ENCODE assay signal across 8 mouse cellular contexts in genomic region chr6:115764179-115764578, GRCm38 (mm10). TPM values are rescaled to one million over a fixed set of nuclear protein-coding genes. Genes with fewer than 3 reads are reported as not detected.
DNase-seq lines count a peak whose midpoint lies in the region; ATAC-seq and TF ChIP-seq lines count a peak whose summit lies in the region.

No protein-coding gene starts in this region.

- H3K4me1 ChIP-seq in CH12.LX (ENCODE audit: control insufficient read depth in 1 of 2, insufficient read depth in 2 of 2), result peaks cover 12 to 30% of the 10 kb centered on the region in 2 experiments
- H3K4me1 ChIP-seq in forebrain, embryonic 12.5 days, result peaks cover 29% of the 10 kb centered on the region
- H3K4me1 ChIP-seq in hindbrain, embryonic 11.5 days (replicated peaks; ENCODE audit: control insufficient read depth, insufficient read depth, low read length), result peaks cover 9% of the 10 kb centered on the region; the same call in 1 of the 2 replicates
- peaks cover 20% of the 10 kb centered on the region for H3K4me1 ChIP-seq in stomach, embryonic 15.5 days

- TF ChIP-seq CTCF in CH12.LX (conservative IDR thresholded peaks at IDR 0.05 in 1 of 2, IDR thresholded peaks at IDR 0.05 in 1 of 2; ENCODE audit: low read depth in 2 of 2, low read length in 2 of 2), result no peak

- TF ChIP-seq RAD21 in CH12.LX (IDR thresholded peaks at IDR 0.05; ENCODE audit: low read depth, low read length), result no peak

- H3K36me3 ChIP-seq in CH12.LX (replicated peaks in 1 of 2; ENCODE audit: control insufficient read depth in 1 of 2, insufficient read depth in 1 of 2, low read length in 1 of 2), result no peaks in the 10 kb centered on the region
- H3K36me3 ChIP-seq in forebrain, embryonic 12.5 days (replicated peaks), result no peaks in the 10 kb centered on the region
- H3K36me3 ChIP-seq in hindbrain, embryonic 11.5 days (ENCODE audit: control insufficient read depth, insufficient read depth, low read length), result no peaks in the 10 kb centered on the region
- H3K36me3 ChIP-seq in stomach, embryonic 15.5 days, result no peaks in the 10 kb centered on the region

- no peak for TF ChIP-seq POLR2A in CH12.LX (IDR thresholded peaks at IDR 0.05; ENCODE audit: low read depth, low read length)

- DNase-seq in CH12.LX (ENCODE audit: extremely low read depth) (no peak), R1 (ENCODE audit: low read depth, low spot score) (peak; percentile 97)
- peak; percentile 86 for DNase-seq in hindbrain, embryonic 11.5 days (ENCODE audit: low spot score)
- DNase-seq in layer of hippocampus, postnatal 36 days, result peak; percentile 8 to 13
- peak; percentile 88 for DNase-seq in mesoderm, embryonic 11.5 days (ENCODE audit: low read depth, low spot score)

- peak; percentile 83 for ATAC-seq in forebrain, embryonic 12.5 days (ENCODE audit: low FRiP score)
- ATAC-seq in hindbrain, embryonic 11.5 days (ENCODE audit: low FRiP score), result peak; percentile 89
- ATAC-seq in stomach, embryonic 15.5 days (ENCODE audit: insufficient read depth, low FRiP score, low read depth), result peak; percentile 82
- no peak for ATAC-seq in activated CD4-positive, CD25-positive, alpha-beta regulatory T cell, adult 4 months

- no peak for TF ChIP-seq EP300 in CH12.LX (IDR thresholded peaks at IDR 0.05; ENCODE audit: low read length)

- WGBS in forebrain, embryonic 12.5 days, result 4% methylated on average over 7 of the region's 7 CpGs
- 9% methylated on average over 7 of the region's 7 CpGs for WGBS in hindbrain, embryonic 11.5 days
- 8% methylated on average over 7 of the region's 7 CpGs for WGBS in stomach, embryonic 15.5 days

- H3K27ac ChIP-seq in CH12.LX (ENCODE audit: insufficient read depth, low read depth), result no peak overlapping the region
- peak overlapping the region; percentile 75 for H3K27ac ChIP-seq in forebrain, embryonic 12.5 days
- H3K27ac ChIP-seq in hindbrain, embryonic 11.5 days (ENCODE audit: low read depth, low read length), result peak overlapping the region; percentile 86
- peak overlapping the region; percentile 77 for H3K27ac ChIP-seq in stomach, embryonic 15.5 days

- no peak overlapping the region for H3K4me3 ChIP-seq in CH12.LX (replicated peaks in 1 of 3; ENCODE audit: low read depth in 2 of 3, low read length in 2 of 3, poor library complexity in 1 of 3)
- no peak overlapping the region for H3K4me3 ChIP-seq in forebrain, embryonic 12.5 days (replicated peaks)
- no peak overlapping the region for H3K4me3 ChIP-seq in hindbrain, embryonic 11.5 days (ENCODE audit: low read depth, low read length)
- H3K4me3 ChIP-seq in stomach, embryonic 15.5 days (replicated peaks), result no peak overlapping the region

- peaks cover 2% of the 10 kb centered on the region for H3K9me3 ChIP-seq in CH12.LX (replicated peaks; ENCODE audit: low read length)
- 0 out of 2 replicates have a peak, but pooled peaks cover 3% of the 10 kb centered on the region for H3K9me3 ChIP-seq in forebrain, embryonic 12.5 days
- no peaks in the 10 kb centered on the region for H3K9me3 ChIP-seq in hindbrain, embryonic 11.5 days (ENCODE audit: control insufficient read depth, low read length)
- H3K9me3 ChIP-seq in stomach, embryonic 15.5 days, result no peaks in the 10 kb centered on the region

- in situ Hi-C loops in CH12.LX (cut with MboI; ENCODE audit: low pct_ligation_motif_present, low pct_unique_long_range_greater_than_20kb, low sequenced_read_pairs), result loop anchor here (5.0 kb wide), 1 partner anchor 42 kb away; no protein-coding TSS in a partner anchor

- no peaks in the 10 kb centered on the region for H3K27me3 ChIP-seq in CH12.LX (replicated peaks)
- no peaks in the 10 kb centered on the region for H3K27me3 ChIP-seq in forebrain, embryonic 12.5 days
- H3K27me3 ChIP-seq in hindbrain, embryonic 11.5 days (ENCODE audit: control insufficient read depth, insufficient read depth, low read length), result no peaks in the 10 kb centered on the region
- H3K27me3 ChIP-seq in stomach, embryonic 15.5 days (replicated peaks), result no peaks in the 10 kb centered on the region

- dilution Hi-C loops in CH12.LX (cut with MboI; ENCODE audit: extremely low pct_ligation_motif_present, extremely low pct_unique_long_range_greater_than_20kb, low sequenced_read_pairs), result no loop called here

- no peak overlapping the region for H3K9ac ChIP-seq in CH12.LX (ENCODE audit: insufficient read depth, low read depth)
- H3K9ac ChIP-seq in forebrain, embryonic 12.5 days, result no peak overlapping the region
- peak overlapping the region; percentile 31; the same call in 1 of the 2 replicates for H3K9ac ChIP-seq in hindbrain, embryonic 11.5 days (ENCODE audit: low read depth, low read length)
- H3K9ac ChIP-seq in stomach, embryonic 15.5 days, result no peak overlapping the region

- H3K4me2 ChIP-seq in CH12.LX (ENCODE audit: insufficient read depth, low read depth, poor library complexity, severe bottlenecking), result no peak overlapping the region
- peak overlapping the region; percentile 15; the same call in 1 of the 2 replicates for H3K4me2 ChIP-seq in forebrain, embryonic 12.5 days
- 0 out of 2 replicates have a peak overlapping the region, but pooled peaks have one; percentile 17 for H3K4me2 ChIP-seq in hindbrain, embryonic 11.5 days (replicated peaks; ENCODE audit: low read depth, low read length)
- H3K4me2 ChIP-seq in stomach, embryonic 15.5 days, result peak overlapping the region; percentile 28

- no peaks in the 10 kb centered on the region for H3K79me2 ChIP-seq in CH12.LX (replicated peaks; ENCODE audit: control insufficient read depth, extremely low read depth, insufficient read depth, poor library complexity, severe bottlenecking)

TF ChIP-seq in CH12.LX, 34 proteins besides CTCF, POLR2A, EP300 and RAD21:
- TF ChIP-seq NRF1 (IDR thresholded peaks at IDR 0.05; ENCODE audit: low read depth, low read length) (no peak), ZKSCAN1 (IDR thresholded peaks at IDR 0.05; ENCODE audit: borderline replicate concordance, low read depth, low read length) (no peak), HCFC1 (IDR thresholded peaks at IDR 0.05; ENCODE audit: low read depth, low read length) (no peak), MAFK (IDR thresholded peaks at IDR 0.05; ENCODE audit: insufficient replicate concordance, low read length) (no peak), USF1 (IDR thresholded peaks at IDR 0.05; ENCODE audit: low read depth, low read length) (peak; percentile 52), NELFE (IDR thresholded peaks at IDR 0.05; ENCODE audit: low read depth, low read length) (no peak), PAX5 (IDR thresholded peaks at IDR 0.05; ENCODE audit: low read length) (no peak)

RNA-seq across cellular contexts. Expression of gene Tmem40, which starts 2.0 kb away (rescaled TPM):
- total RNA-seq in CH12.LX (2012; rRNA removed) (not detected in 2 replicates), CH12.LX (2014; rRNA removed) (not detected in 2 replicates)
- polyA plus RNA-seq in CH12.LX (2012; ENCODE audit: insufficient read length, low read depth), result not detected in 2 replicates
- polyA plus RNA-seq in forebrain, embryonic 12.5 days (2016; fragmentation: Nextera tagmentation; extraction: Ambion mirVana), result 0.87 and 1.1 TPM in 2 replicates
- 1.9 and 2.1 TPM in 2 replicates for polyA plus RNA-seq in hindbrain, embryonic 11.5 days (2014; fragmentation: Nextera tagmentation; extraction: Ambion mirVana)
- under 1 TPM; 0.40 to 0.71 TPM for total RNA-seq in layer of hippocampus, postnatal 36 days (2021)
- polyA plus RNA-seq in stomach, embryonic 15.5 days (2015; fragmentation: Nextera tagmentation; extraction: Ambion mirVana), result 8.2 and 14.9 TPM in 2 replicates
- not detected for polyA plus RNA-seq in activated CD4-positive, CD25-positive, alpha-beta regulatory T cell, adult 4 months (2017; shearing (Covaris generic))

RNA-seq across cellular contexts. Expression of gene Cand2, which starts 10.2 kb away (rescaled TPM):
- total RNA-seq in CH12.LX (2012; rRNA removed) (7.8 and 8.5 TPM in 2 replicates), CH12.LX (2014; rRNA removed) (3.6 and 3.9 TPM in 2 replicates)
- 14.2 and 17.1 TPM in 2 replicates for polyA plus RNA-seq in CH12.LX (2012; ENCODE audit: insufficient read length, low read depth)
- polyA plus RNA-seq in forebrain, embryonic 12.5 days (2016; fragmentation: Nextera tagmentation; extraction: Ambion mirVana), result 40.8 and 43.1 TPM in 2 replicates
- 20.2 and 23.3 TPM in 2 replicates for polyA plus RNA-seq in hindbrain, embryonic 11.5 days (2014; fragmentation: Nextera tagmentation; extraction: Ambion mirVana)
- total RNA-seq in layer of hippocampus, postnatal 36 days (2021), result 1 to 10 TPM; 3.1 to 3.2 TPM
- 19.9 and 22.6 TPM in 2 replicates for polyA plus RNA-seq in stomach, embryonic 15.5 days (2015; fragmentation: Nextera tagmentation; extraction: Ambion mirVana)
- 1 to 10 TPM; 2.3 to 3.3 TPM for polyA plus RNA-seq in activated CD4-positive, CD25-positive, alpha-beta regulatory T cell, adult 4 months (2017; shearing (Covaris generic))

RNA-seq across cellular contexts. Expression of gene Rpl32, which starts 44.4 kb away (rescaled TPM):
- total RNA-seq in CH12.LX (2012; rRNA removed), result 5,179 and 5,276 TPM in 2 replicates
- 7,033 and 7,473 TPM in 2 replicates for total RNA-seq in CH12.LX (2014; rRNA removed)
- polyA plus RNA-seq in CH12.LX (2012; ENCODE audit: insufficient read length, low read depth), result 3,370 and 3,898 TPM in 2 replicates
- 1,718 and 1,828 TPM in 2 replicates for polyA plus RNA-seq in forebrain, embryonic 12.5 days (2016; fragmentation: Nextera tagmentation; extraction: Ambion mirVana)
- polyA plus RNA-seq in hindbrain, embryonic 11.5 days (2014; fragmentation: Nextera tagmentation; extraction: Ambion mirVana), result 1,766 and 1,778 TPM in 2 replicates
- 100 to 1,000 TPM; 464 to 470 TPM for total RNA-seq in layer of hippocampus, postnatal 36 days (2021)
- 2,176 and 2,210 TPM in 2 replicates for polyA plus RNA-seq in stomach, embryonic 15.5 days (2015; fragmentation: Nextera tagmentation; extraction: Ambion mirVana)
- polyA plus RNA-seq in activated CD4-positive, CD25-positive, alpha-beta regulatory T cell, adult 4 months (2017; shearing (Covaris generic)), result 1,000 to 10,000 TPM; 7,828 to 8,360 TPM
